Mouse (Mus musculus): ENCODE measurements around the gene Psmg4. TPM values are rescaled to one million over a fixed set of nuclear protein-coding genes. Genes with fewer than 3 reads are reported as not detected.

Psmg4 gene
- total RNA-seq (2023): 10 to 100 TPM; 37.2 to 44.3 TPM

DNA sequence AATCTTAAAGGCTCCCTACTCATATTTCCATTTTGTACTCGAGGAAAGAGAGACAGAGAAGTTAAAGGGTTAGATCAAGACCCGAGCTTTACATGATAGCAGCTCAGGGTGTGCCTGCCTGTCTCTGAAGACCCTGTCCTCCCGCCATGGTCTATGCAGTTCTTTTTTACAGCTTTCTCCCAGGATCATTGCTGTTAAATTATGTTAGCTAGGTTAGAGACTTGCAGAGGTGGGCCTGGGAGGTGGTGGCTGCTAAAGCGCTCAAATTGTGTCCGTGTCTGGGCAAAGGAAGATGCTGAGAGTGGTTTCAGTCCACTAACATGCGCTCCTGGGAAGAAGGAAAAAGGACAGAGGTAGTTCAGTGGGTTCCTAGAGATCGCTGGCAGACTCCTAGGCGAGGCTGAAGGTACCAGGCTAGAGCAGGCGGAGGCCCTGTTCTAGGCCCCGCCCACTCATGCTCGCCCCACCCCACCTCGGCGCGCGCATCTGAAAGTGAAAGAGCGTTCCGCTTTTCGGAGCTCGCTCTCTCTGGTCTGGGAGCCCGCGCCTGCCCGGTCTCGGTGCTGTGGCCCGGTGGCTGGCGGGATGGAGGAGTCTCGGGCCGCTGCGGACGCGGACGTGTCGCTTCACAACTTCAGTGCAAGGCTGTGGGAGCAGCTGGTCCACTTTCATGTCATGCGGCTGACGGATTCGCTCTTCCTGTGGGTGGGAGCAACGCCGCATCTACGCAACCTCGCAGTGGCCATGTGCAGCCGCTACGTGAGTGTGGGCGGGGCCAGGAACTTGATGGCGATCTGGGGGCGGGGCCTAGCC is at the start of gene Psmg4:
Gene Psmg4, plus strand, starts transcription at position 474 of the 813 bp plus-strand sequence.

DNA sequence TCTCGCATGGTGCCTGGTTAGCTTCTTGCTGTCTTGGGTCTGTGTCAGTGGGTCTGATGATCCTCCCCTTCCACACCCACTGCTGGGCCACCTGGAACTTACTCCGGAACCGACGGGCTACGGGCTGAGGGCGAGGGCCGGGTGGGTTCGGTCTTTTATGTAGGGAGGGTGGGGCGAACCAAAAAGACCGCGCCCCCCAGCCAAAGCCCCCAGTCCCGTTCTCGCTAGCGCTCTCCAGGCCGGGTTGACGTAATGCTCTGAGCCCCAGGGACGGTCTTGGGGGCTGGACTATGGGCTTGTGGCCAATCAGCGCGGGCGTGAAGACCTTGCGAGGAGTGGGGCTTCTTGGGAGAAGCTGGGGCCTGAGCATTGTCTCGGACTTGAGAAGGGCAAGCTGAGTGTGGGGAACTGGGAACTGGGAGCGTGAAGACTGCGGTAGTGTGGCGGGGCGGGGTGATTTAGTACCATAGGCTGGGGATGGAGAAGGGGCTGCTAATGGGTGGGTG is 32.5 kb upstream of the Psmg4 start, which contains the start of gene Tubb2b:
Gene Tubb2b, minus strand, starts transcription at position 241 of the 506 bp plus-strand sequence.

Other genes starting within 250 kb of the Psmg4 start
- 1 to 10 TPM; 3.1 to 3.3 TPM for gene Nqo2, start 198.3 kb upstream of the Psmg4 start, total RNA-seq (2023)
- gene Ripk1, start 160.6 kb upstream of the Psmg4 start, total RNA-seq (2023): 10 to 100 TPM; 81.1 to 85.4 TPM
- 10 to 100 TPM; 14.6 to 20.1 TPM for gene Serpinb6a, start 160.2 kb upstream of the Psmg4 start, total RNA-seq (2023)
- gene Bphl, start 125.4 kb upstream of the Psmg4 start, total RNA-seq (2023): 10 to 100 TPM; 13.5 to 15.4 TPM
- gene Tubb2a, start 85.0 kb upstream of the Psmg4 start, total RNA-seq (2023): 10 to 100 TPM; 22.0 to 23.2 TPM
- 1 to 10 TPM; 2.4 to 4.6 TPM for gene Tubb2b, start 32.5 kb upstream of the Psmg4 start, total RNA-seq (2023)
- gene Slc22a23, start 182.2 kb downstream of the Psmg4 start, total RNA-seq (2023): 1 to 10 TPM in 1 of 2 experiments, under 1 TPM in 1; 0.26 to 2.0 TPM

Data from T-cell, adult 66 days (primary cell).